Mouse (Mus musculus): ENCODE results near the gene Inhbe. TPM values are rescaled to one million over a fixed set of nuclear protein-coding genes. Genes with fewer than 3 reads are reported as not detected.
"Not testable (repeated sequence)": the region's sequence is repeated elsewhere in the genome, so short reads cannot be mapped to it uniquely, and the experiment has no call there.

Inhbe gene
- polyA plus RNA-seq, 1 experiment = not detected

DNA sequence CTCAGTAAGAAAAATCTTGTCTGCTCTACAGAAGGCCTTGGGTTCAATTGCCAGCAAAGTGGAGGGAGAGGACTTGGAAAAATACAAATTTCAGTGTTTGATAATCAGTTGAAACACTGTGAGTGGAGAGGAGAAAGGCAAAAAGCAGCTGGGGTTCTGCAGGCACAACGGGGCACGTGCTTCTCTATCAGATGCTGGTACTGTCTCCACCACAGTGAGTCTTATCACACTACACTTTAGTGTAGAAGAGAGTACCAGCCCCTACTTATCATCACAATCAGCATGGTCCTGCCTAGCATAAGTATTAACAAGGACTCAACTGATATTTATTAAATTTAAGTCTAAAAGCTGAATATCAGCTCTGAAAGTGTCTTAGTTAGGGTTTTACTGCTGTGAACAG, 36.9 kb downstream of the Inhbe start:
- H3K27me3 ChIP-seq (replicated peaks) = no peaks in the 10 kb centered on the region
- H3K36me3 ChIP-seq (replicated peaks; ENCODE audit: low read length) = no peaks in the 10 kb centered on the region
- TF ChIP-seq GATA1 (IDR thresholded peaks at IDR 0.05; ENCODE audit: borderline replicate concordance, low read length) = no peak
- no peak for TF ChIP-seq FLI1 (IDR thresholded peaks at IDR 0.05; ENCODE audit: low read length)
- peaks cover 54% of the 10 kb centered on the region for H3K4me1 ChIP-seq
- H3K4me3 ChIP-seq (replicated peaks) = no peak overlapping the region
- peaks cover 3% of the 10 kb centered on the region; the same call in 1 of the 2 replicates for H3K9me3 ChIP-seq

DNA sequence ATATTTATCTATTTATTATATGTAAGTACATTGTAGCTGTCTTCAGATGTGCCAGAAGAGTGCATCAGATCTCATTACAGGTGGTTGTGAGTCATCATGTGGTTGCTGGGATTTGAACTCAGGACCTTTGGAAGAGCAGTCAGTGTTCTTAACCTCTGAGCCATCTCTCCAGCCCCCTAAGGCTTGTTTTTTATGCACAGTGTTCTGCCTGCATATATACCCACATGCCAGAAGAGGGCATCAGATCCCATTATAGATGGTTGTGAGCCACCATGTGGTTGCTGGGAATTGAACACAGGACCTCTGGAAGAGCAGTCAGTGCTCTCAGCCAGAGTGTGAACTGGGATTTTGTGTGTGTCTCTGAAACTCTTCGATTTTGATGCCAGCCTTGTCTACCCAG, 39.3 kb downstream of the Inhbe start:
- peaks cover 49% of the 10 kb centered on the region for H3K4me1 ChIP-seq
- H3K9me3 ChIP-seq; H3K27me3 ChIP-seq (replicated peaks); H3K36me3 ChIP-seq (replicated peaks; ENCODE audit: low read length); H3K4me3 ChIP-seq (replicated peaks): not testable (repeated sequence)

DNA sequence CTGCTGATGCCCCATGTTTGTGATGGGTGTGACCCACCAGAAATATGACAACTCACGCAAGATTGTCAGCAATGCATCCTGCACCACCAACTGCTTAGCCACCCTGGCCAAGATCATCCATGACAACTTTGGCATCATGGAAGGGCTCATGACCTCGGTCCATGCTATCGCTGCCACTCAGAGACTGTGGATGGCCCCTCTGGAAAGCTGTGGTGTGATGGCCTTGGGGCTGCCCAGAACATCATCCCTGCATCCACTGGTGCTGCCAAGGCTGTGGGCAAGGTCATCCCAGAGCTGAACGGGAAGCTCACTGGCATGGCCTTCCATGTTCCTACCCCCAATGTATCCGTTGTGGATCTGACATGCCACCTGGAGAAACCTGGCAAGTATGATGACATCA, 40.7 kb downstream of the Inhbe start:
- peaks cover 55% of the 10 kb centered on the region for H3K4me1 ChIP-seq
- peaks cover 19% of the 10 kb centered on the region for H3K36me3 ChIP-seq (replicated peaks; ENCODE audit: low read length)
- not testable (repeated sequence) for H3K9me3 ChIP-seq; H3K27me3 ChIP-seq (replicated peaks); H3K4me3 ChIP-seq (replicated peaks)

DNA sequence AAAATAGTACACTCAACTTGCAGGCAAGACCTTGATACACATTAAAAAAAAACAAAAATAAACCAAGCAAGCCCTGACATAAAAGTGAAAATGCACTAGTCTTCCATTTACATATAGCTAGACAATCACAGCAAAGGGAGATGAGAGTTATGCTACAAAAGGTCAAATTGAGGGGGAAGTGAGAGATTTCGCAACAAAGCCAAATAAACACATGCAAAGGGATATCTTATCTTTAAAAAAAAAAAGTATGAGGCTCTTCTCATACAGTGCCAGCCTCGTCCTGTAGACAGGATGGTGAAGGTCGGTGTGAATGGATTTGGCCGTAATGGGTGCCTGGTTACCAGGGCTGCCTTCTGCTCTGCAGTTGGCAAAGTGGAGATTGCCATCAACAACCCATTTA, 41.4 kb downstream of the Inhbe start:
- H3K36me3 ChIP-seq (replicated peaks; ENCODE audit: low read length) = peaks cover 25% of the 10 kb centered on the region
- H3K4me1 ChIP-seq = peaks cover 51% of the 10 kb centered on the region
- peaks cover 3% of the 10 kb centered on the region; the same call in 1 of the 2 replicates for H3K9me3 ChIP-seq
- H3K27me3 ChIP-seq (replicated peaks) = no peaks in the 10 kb centered on the region
- no peak for TF ChIP-seq FLI1 (IDR thresholded peaks at IDR 0.05; ENCODE audit: low read length)
- no peak overlapping the region for H3K4me3 ChIP-seq (replicated peaks)

DNA sequence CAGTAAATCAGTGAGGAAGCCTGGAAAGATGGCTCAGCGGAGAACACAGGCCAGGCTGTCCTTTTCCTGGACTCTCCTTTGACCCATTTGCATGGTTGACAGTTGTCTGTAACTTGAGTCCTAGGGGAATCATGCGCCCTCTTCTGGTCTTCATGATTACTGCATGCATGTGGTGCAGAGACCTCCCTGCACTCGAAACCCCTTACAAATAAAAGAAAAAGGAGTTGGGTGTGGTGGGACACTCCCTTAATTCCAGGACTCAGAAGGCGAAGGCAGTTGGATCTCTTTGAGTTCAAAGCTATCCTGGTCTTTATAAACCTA, 41.9 kb downstream of the Inhbe start:
- Histone ChIP-seq H3K27me3 (replicated peaks) (no peaks in the 10 kb centered on the region), H3K4me1 (peaks cover 46% of the 10 kb centered on the region), H3K36me3 (replicated peaks; ENCODE audit: low read length) (peaks cover 31% of the 10 kb centered on the region), H3K4me3 (replicated peaks) (peak overlapping the region; percentile 97), H3K9me3 (peaks cover 3% of the 10 kb centered on the region; the same call in 1 of the 2 replicates)
- TF ChIP-seq FLI1 (IDR thresholded peaks at IDR 0.05; ENCODE audit: low read length) (no peak), GATA1 (IDR thresholded peaks at IDR 0.05; ENCODE audit: borderline replicate concordance, low read length) (no peak)

DNA sequence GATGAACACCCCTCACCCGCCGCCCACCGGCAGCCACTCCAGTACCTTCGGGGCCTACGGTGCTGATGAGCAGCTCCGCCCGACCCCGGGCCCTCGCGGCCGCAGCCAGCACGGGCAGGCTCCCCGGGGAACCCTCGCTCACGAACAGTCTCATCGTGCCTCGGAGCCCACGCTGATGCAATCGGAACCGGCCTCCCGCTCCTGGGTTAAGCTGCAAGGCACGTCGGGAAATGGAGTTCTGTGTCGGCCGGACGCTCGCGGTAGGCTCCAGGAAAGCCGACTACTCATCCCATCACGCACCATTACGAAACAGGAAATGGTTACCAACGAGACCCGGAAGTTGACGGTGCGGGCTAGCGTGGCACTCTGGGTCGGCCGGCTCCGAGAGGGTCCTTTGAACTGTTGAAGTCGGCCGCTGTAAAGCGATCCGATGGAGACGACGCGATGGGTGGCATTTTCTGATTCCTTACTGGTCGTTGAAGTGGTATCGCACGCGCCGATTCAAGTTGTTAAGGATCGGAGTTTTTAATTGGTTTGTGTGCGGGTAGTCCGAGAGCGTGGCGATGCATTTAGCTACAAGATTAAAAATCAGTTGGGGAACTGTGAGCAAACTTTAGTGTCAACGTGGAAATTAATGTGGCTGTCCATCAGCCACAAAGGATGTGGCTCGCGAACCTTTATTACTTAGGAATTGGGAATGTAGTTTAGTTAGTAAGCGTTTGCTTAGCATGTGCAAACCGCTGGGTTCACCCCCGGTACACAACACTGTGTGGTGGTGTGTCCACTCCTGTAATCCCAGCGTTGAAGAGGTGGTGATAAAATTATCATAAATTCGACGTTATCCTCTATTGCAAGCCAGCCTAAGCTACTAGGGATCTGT, 42.5 kb downstream of the Inhbe start, which contains the start of gene Mars:
Gene Mars (minus strand): TSS at position 311 of the 880 bp plus-strand sequence.
- H3K27me3 ChIP-seq (replicated peaks) = no peaks in the 10 kb centered on the region
- TF ChIP-seq GATA1 (IDR thresholded peaks at IDR 0.05; ENCODE audit: borderline replicate concordance, low read length) (no peak), FLI1 (IDR thresholded peaks at IDR 0.05; ENCODE audit: low read length) (peak; percentile 83)
- peaks cover 3% of the 10 kb centered on the region; the same call in 1 of the 2 replicates for H3K9me3 ChIP-seq
- H3K36me3 ChIP-seq (replicated peaks; ENCODE audit: low read length) = peaks cover 37% of the 10 kb centered on the region
- peak within 1 kb of the TSS; percentile 97 for H3K4me3 ChIP-seq (replicated peaks)
- peaks cover 43% of the 10 kb centered on the region for H3K4me1 ChIP-seq

DNA sequence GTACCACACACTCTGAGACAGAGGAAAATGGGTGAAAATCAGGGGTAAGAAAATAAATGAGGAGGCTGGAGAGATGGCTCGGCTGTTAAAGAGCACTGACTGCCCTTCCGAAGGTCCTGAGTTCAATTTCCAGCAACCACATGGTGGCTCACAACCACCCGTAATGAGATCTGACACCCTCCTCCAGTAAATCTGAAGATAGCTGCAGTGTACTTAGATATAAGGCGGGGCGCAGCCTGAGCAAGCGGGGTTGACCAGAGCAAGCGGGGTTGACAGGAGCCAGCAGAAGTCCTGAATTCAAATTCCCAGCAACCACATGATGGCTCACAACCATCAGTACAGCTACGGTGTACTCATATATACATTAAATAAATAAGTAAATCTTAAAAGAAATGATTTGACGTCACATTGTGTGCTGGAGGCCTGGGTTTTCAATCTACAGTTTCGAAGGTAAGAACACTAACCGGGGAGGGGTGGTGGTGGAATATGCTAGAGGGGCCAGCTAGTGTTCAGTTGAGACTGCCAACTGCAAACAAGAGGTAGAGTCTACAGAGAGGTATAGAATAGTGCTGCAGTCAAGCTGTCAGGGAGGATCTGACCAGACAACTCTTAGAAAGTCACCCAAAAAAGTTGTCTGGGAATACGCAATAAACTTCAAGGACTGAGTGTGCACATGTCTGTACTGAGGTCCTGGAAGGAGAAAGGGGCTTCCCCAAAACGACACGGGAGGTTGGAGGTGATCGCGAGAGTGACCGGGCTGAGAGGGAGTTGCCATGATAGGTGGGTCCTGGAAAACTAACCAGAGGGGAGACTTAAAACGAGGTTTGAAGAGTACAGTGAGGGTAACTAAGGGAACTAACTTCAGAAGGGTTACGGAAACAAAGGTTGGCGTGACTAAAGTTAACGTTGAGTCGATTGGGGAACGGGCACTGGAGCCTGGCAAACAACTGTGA, 43.4 kb downstream of the Inhbe start:
- H3K36me3 ChIP-seq (replicated peaks; ENCODE audit: low read length) = peaks cover 46% of the 10 kb centered on the region
- H3K27me3 ChIP-seq (replicated peaks) = no peaks in the 10 kb centered on the region
- H3K9me3 ChIP-seq = peaks cover 3% of the 10 kb centered on the region; the same call in 1 of the 2 replicates
- TF ChIP-seq GATA1 (IDR thresholded peaks at IDR 0.05; ENCODE audit: borderline replicate concordance, low read length) (no peak), FLI1 (IDR thresholded peaks at IDR 0.05; ENCODE audit: low read length) (no peak)
- H3K4me3 ChIP-seq (replicated peaks) = peak overlapping the region; percentile 97
- peaks cover 45% of the 10 kb centered on the region for H3K4me1 ChIP-seq

DNA sequence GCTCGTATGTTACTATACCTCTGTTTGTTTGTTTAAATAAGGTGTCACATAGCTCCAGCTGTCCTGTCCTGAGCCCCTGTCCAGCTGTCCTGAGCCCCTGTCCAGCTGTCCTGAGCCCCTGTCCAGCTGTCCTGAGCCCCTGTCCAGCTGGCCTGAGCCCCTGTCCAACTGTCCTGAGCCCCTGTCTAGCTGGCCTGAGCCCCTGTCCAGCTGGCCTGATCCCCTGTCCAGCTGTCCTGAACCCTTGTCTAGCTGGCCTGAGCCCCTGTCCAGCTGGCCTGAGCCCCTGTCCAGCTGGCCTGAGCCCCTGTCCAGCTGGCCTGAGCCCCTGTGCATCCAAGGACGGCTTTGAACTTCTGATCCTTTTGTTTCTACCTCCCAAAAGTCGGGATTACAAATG, 45.0 kb downstream of the Inhbe start:
- not testable (repeated sequence) for H3K4me3 ChIP-seq (replicated peaks); H3K27me3 ChIP-seq (replicated peaks); H3K9me3 ChIP-seq
- Histone ChIP-seq H3K36me3 (replicated peaks; ENCODE audit: low read length) (peaks cover 62% of the 10 kb centered on the region), H3K4me1 (peaks cover 52% of the 10 kb centered on the region)

DNA sequence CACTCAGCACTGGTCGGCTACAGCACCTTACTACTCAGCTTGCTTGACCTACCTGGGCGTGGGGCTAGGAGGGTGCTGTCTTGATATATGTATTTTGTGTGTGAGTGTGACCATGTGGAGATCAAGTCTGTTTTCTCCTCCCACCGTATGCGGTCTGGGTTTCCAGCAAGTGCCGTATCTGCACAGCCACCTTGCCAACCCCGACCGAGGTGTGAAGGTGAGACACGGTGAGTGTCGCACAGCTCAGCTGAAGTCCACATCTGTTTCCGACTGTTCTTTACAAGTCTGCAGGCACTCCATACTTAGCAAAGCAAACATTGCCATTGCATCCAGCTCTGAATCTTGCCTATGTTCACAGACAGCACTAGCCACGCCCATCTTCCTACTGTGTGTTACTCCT, 51.1 kb downstream of the Inhbe start:
- H3K4me1 ChIP-seq = peaks cover 13% of the 10 kb centered on the region
- H3K27me3 ChIP-seq (replicated peaks) = no peaks in the 10 kb centered on the region
- TF ChIP-seq GATA1 (IDR thresholded peaks at IDR 0.05; ENCODE audit: borderline replicate concordance, low read length) = no peak
- TF ChIP-seq FLI1 (IDR thresholded peaks at IDR 0.05; ENCODE audit: low read length) = no peak
- H3K9me3 ChIP-seq = no peaks in the 10 kb centered on the region
- peaks cover 99% of the 10 kb centered on the region for H3K36me3 ChIP-seq (replicated peaks; ENCODE audit: low read length)
- peak overlapping the region; percentile 60 for H3K4me3 ChIP-seq (replicated peaks)

DNA sequence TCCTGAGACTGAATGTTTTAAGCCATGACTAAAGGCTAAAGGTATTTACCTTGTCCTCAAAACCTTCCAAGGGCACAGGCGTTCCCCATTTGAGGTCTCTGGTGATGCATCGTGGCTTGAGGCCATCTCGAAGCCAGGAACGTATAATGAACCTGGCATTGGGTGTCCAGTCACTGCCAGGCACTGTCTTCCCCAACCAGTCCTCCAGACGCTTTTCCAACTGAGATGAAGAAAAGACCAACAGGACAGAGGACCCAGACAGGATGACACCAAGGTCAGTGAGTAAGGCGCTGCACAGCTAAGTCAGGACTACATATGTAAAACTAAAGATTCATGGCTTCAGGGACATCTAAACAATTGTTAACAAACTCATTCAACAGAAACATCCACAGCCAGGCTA, 53.9 kb downstream of the Inhbe start:
- H3K4me1 ChIP-seq = peaks cover 30% of the 10 kb centered on the region
- no peak overlapping the region for H3K4me3 ChIP-seq (replicated peaks)
- H3K9me3 ChIP-seq = no peaks in the 10 kb centered on the region
- no peak for TF ChIP-seq FLI1 (IDR thresholded peaks at IDR 0.05; ENCODE audit: low read length)
- TF ChIP-seq GATA1 (IDR thresholded peaks at IDR 0.05; ENCODE audit: borderline replicate concordance, low read length) = no peak
- H3K27me3 ChIP-seq (replicated peaks) = no peaks in the 10 kb centered on the region
- H3K36me3 ChIP-seq (replicated peaks; ENCODE audit: low read length) = peaks cover 99% of the 10 kb centered on the region

Other genes starting within 250 kb of the Inhbe start
- gene Os9, start 233.3 kb downstream of the Inhbe start, polyA plus RNA-seq (2012; ENCODE audit: insufficient read depth, low replicate concordance) = 140 and 267 TPM in 2 replicates
- 71.2 and 76.1 TPM in 2 replicates for gene B4galnt1, start 189.2 kb downstream of the Inhbe start, polyA plus RNA-seq (2012; ENCODE audit: insufficient read depth, low replicate concordance)
- gene Slc26a10, start 173.8 kb downstream of the Inhbe start, polyA plus RNA-seq (2012; ENCODE audit: insufficient read depth, low replicate concordance) = 0.23 and 0.76 TPM in 2 replicates
- gene Arhgef25, start 164.3 kb downstream of the Inhbe start, polyA plus RNA-seq (2012; ENCODE audit: insufficient read depth, low replicate concordance) = not detected in 2 replicates
- gene Dtx3, start 158.7 kb downstream of the Inhbe start, polyA plus RNA-seq (2012; ENCODE audit: insufficient read depth, low replicate concordance) = 51.0 and 171 TPM in 2 replicates
- gene Pip4k2c, start 142.8 kb downstream of the Inhbe start, polyA plus RNA-seq (2012; ENCODE audit: insufficient read depth, low replicate concordance) = 10.4 and 19.6 TPM in 2 replicates
- gene Kif5a, start 91.1 kb downstream of the Inhbe start, polyA plus RNA-seq (2012; ENCODE audit: insufficient read depth, low replicate concordance) = 6.6 and 11.4 TPM in 2 replicates
- 176 and 219 TPM in 2 replicates for gene Dctn2, start 88.0 kb downstream of the Inhbe start, polyA plus RNA-seq (2012; ENCODE audit: insufficient read depth, low replicate concordance)
- 245 and 640 TPM in 2 replicates for gene Mbd6, start 65.4 kb downstream of the Inhbe start, polyA plus RNA-seq (2012; ENCODE audit: insufficient read depth, low replicate concordance)
- 26.0 and 101 TPM in 2 replicates for gene Mars, start 42.6 kb downstream of the Inhbe start, polyA plus RNA-seq (2012; ENCODE audit: insufficient read depth, low replicate concordance)
- 6.1 and 10.4 TPM in 2 replicates for gene Arhgap9, start 32.4 kb downstream of the Inhbe start, polyA plus RNA-seq (2012; ENCODE audit: insufficient read depth, low replicate concordance)
- 0.02 TPM in 1 of 2 replicates, not detected in the other for gene Gli1, start 12.4 kb downstream of the Inhbe start, polyA plus RNA-seq (2012; ENCODE audit: insufficient read depth, low replicate concordance)
- gene Inhbc, start 16.0 kb upstream of the Inhbe start, polyA plus RNA-seq (2012; ENCODE audit: insufficient read depth, low replicate concordance) = not detected in 2 replicates
- gene R3hdm2, start 25.9 kb upstream of the Inhbe start, polyA plus RNA-seq (2012; ENCODE audit: insufficient read depth, low replicate concordance) = 139 and 346 TPM in 2 replicates
- 3.9 TPM in 1 of 2 replicates, not detected in the other for gene Stac3, start 147.3 kb upstream of the Inhbe start, polyA plus RNA-seq (2012; ENCODE audit: insufficient read depth, low replicate concordance)
- 0.23 and 5.2 TPM in 2 replicates for gene Ndufa4l2, start 160.6 kb upstream of the Inhbe start, polyA plus RNA-seq (2012; ENCODE audit: insufficient read depth, low replicate concordance)
- gene Shmt2, start 168.0 kb upstream of the Inhbe start, polyA plus RNA-seq (2012; ENCODE audit: insufficient read depth, low replicate concordance) = 143 and 168 TPM in 2 replicates
- gene Nxph4, start 180.1 kb upstream of the Inhbe start, polyA plus RNA-seq (2012; ENCODE audit: insufficient read depth, low replicate concordance) = 0.32 TPM in 1 of 2 replicates, not detected in the other

Measured in megakaryocyte, embryonic 14.5 days (primary cell).